Mouse (Mus musculus) ES-Bruce4 (cell line): ENCODE data around the gene Ccr3.

Experiments used
- CTCF ChIP-seq: IDR thresholded peaks from one replicate; pipeline ENCODE4 v1.8.1; 2011; ENCODE audit warnings: low read depth, low read length
- POLR2A ChIP-seq: IDR thresholded peaks from one replicate; pipeline ENCODE4 v1.8.1; 2011; ENCODE audit warnings: low read length; ENCODE audit not compliant: insufficient read depth

DNA sequence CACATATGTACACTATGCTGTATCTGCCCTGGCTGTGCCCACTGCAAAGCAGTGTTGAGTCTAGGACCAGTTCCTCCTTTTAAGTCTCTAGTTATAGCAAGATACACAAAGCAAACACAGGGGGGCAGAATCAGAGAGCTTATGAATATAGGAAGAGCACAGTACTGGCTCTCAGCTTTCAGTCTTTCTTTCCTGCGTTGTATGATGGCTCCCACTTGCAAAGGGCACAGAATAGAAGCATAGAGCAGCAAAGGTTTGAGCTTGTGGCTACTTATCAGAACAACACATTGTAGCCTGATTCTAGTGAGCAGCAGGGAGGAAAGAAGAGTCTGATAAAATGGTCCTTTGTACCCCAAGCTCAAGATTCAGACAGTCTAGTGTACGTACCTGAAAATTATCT, 35.6 kb upstream of the Ccr3 start:
- TF ChIP-seq POLR2A (no peak), CTCF (no peak)
